Mouse (Mus musculus): ENCODE data around the gene Ric8b.

Ric8b gene

GRCm38 (mm10) chr10:84916810-84917730, at the start of gene Ric8b:
Gene Ric8b, plus strand, starts transcription at chr10:84917616.
- peak; percentile 96 for DNase-seq (ENCODE audit: low spot score)

GRCm38 (mm10) chr10:84871285-84871684, 46.1 kb upstream of the Ric8b start:
- DNase-seq (ENCODE audit: low spot score) = no peak

- no peak for DNase-seq (ENCODE audit: low spot score)
Observed at GRCm38 (mm10) chr10:84871921-84872320, 45.5 kb upstream of the Ric8b start.

GRCm38 (mm10) chr10:84879823-84880571, 37.4 kb upstream of the Ric8b start:
- no peak for DNase-seq (ENCODE audit: low spot score)

- DNase-seq (ENCODE audit: low spot score) = no peak
Observed at GRCm38 (mm10) chr10:84882528-84882927, 34.9 kb upstream of the Ric8b start.

GRCm38 (mm10) chr10:84885341-84885884, 32.0 kb upstream of the Ric8b start:
- DNase-seq (ENCODE audit: low spot score) = no peak

GRCm38 (mm10) chr10:84886221-84886627, 31.2 kb upstream of the Ric8b start:
- DNase-seq (ENCODE audit: low spot score) = no peak

GRCm38 (mm10) chr10:84886785-84887184, 30.6 kb upstream of the Ric8b start:
- DNase-seq (ENCODE audit: low spot score) = no peak

GRCm38 (mm10) chr10:84889096-84889846, 28.1 kb upstream of the Ric8b start:
- no peak for DNase-seq (ENCODE audit: low spot score)

GRCm38 (mm10) chr10:84895810-84896358, 21.5 kb upstream of the Ric8b start:
- DNase-seq (ENCODE audit: low spot score) = no peak

GRCm38 (mm10) chr10:84896941-84897930, 20.2 kb upstream of the Ric8b start:
- no peak for DNase-seq (ENCODE audit: low spot score)

GRCm38 (mm10) chr10:84898144-84898979, 19.1 kb upstream of the Ric8b start:
- no peak for DNase-seq (ENCODE audit: low spot score)

- DNase-seq (ENCODE audit: low spot score) = no peak
Observed at GRCm38 (mm10) chr10:84901676-84902075, 15.7 kb upstream of the Ric8b start.

GRCm38 (mm10) chr10:84902213-84902612, 15.2 kb upstream of the Ric8b start:
- no peak for DNase-seq (ENCODE audit: low spot score)

GRCm38 (mm10) chr10:84903307-84903706, 14.1 kb upstream of the Ric8b start:
- no peak for DNase-seq (ENCODE audit: low spot score)

- DNase-seq (ENCODE audit: low spot score) = no peak
Observed at GRCm38 (mm10) chr10:84903742-84904141, 13.7 kb upstream of the Ric8b start.

- DNase-seq (ENCODE audit: low spot score) = no peak
Observed at GRCm38 (mm10) chr10:84906895-84907294, 10.5 kb upstream of the Ric8b start.

- no peak for DNase-seq (ENCODE audit: low spot score)
Observed at GRCm38 (mm10) chr10:84908006-84908405, 9.4 kb upstream of the Ric8b start.

- DNase-seq (ENCODE audit: low spot score) = no peak
Observed at GRCm38 (mm10) chr10:84908471-84908870, 8.9 kb upstream of the Ric8b start.
